Mouse (Mus musculus): Measurements from ENCODE around the gene Amd1.
A peak's percentile ranks its signal among the peaks of the same experiment; 100 is the strongest.

Gene Amd1

GRCm38 (mm10) chr10:40302140-40302985, at the start of gene Amd1:
Amd1 (minus strand) TSS chr10:40302186.
- peak; percentile 100 for DNase-seq (ENCODE audit: low spot score)

GRCm38 (mm10) chr10:40351156-40351555, 49.2 kb upstream of the Amd1 start:
- no peak for DNase-seq (ENCODE audit: low spot score)

- no peak for DNase-seq (ENCODE audit: low spot score)
Observed at GRCm38 (mm10) chr10:40350245-40350932, 48.4 kb upstream of the Amd1 start.

- peak; percentile 77 for DNase-seq (ENCODE audit: low spot score)
Observed at GRCm38 (mm10) chr10:40349631-40350177, 47.7 kb upstream of the Amd1 start.

GRCm38 (mm10) chr10:40348566-40349536, 46.9 kb upstream of the Amd1 start:
- DNase-seq (ENCODE audit: low spot score) = peak; percentile 99

- no peak for DNase-seq (ENCODE audit: low spot score)
Observed at GRCm38 (mm10) chr10:40347461-40347954, 45.5 kb upstream of the Amd1 start.

- no peak for DNase-seq (ENCODE audit: low spot score)
Observed at GRCm38 (mm10) chr10:40346776-40347403, 44.9 kb upstream of the Amd1 start.

GRCm38 (mm10) chr10:40342036-40342435, 40.0 kb upstream of the Amd1 start:
- no peak for DNase-seq (ENCODE audit: low spot score)

- DNase-seq (ENCODE audit: low spot score) = no peak
Observed at GRCm38 (mm10) chr10:40339351-40339964, 37.5 kb upstream of the Amd1 start, which contains the start of gene Cdk19. Cdk19 (plus strand) TSS chr10:40339564.

GRCm38 (mm10) chr10:40332864-40333263, 30.9 kb upstream of the Amd1 start:
- no peak for DNase-seq (ENCODE audit: low spot score)

GRCm38 (mm10) chr10:40330262-40330661, 28.3 kb upstream of the Amd1 start:
- DNase-seq (ENCODE audit: low spot score) = no peak

- no peak for DNase-seq (ENCODE audit: low spot score)
Observed at GRCm38 (mm10) chr10:40328004-40328551, 26.1 kb upstream of the Amd1 start.

- no peak for DNase-seq (ENCODE audit: low spot score)
Observed at GRCm38 (mm10) chr10:40320306-40320705, 18.3 kb upstream of the Amd1 start.

- DNase-seq (ENCODE audit: low spot score) = no peak
Observed at GRCm38 (mm10) chr10:40316841-40317585, 15.0 kb upstream of the Amd1 start.

- DNase-seq (ENCODE audit: low spot score) = no peak
Observed at GRCm38 (mm10) chr10:40312781-40313180, 10.8 kb upstream of the Amd1 start.

- DNase-seq (ENCODE audit: low spot score) = peak; percentile 28
Observed at GRCm38 (mm10) chr10:40309884-40310635, 8.1 kb upstream of the Amd1 start.

- DNase-seq (ENCODE audit: low spot score) = no peak
Observed at GRCm38 (mm10) chr10:40307826-40308583, 6.0 kb upstream of the Amd1 start.

GRCm38 (mm10) chr10:40305989-40306388, 4.0 kb upstream of the Amd1 start:
- no peak for DNase-seq (ENCODE audit: low spot score)
